Mouse (Mus musculus) kidney, embryonic 14.5 days (tissue): Measurements from ENCODE around the gene Mrpl12. TPM values are rescaled to one million over a fixed set of nuclear protein-coding genes. Genes with fewer than 3 reads are reported as not detected.

Source experiments
- ATAC-seq: fragments of 200-750 bp; cut with Nextera tagmentation; 2 replicates; pipeline ENCODE4 v1.8.0; 2017; ENCODE audit warnings: moderate number of reproducible peaks, mild to moderate bottlenecking, moderate TSS enrichment, moderate library complexity; ENCODE audit not compliant: low FRiP score, low TSS enrichment
- H3K27ac ChIP-seq: fragments of 300-500 bp; sonication (generic); 2 replicates; pipeline ENCODE4 v1.5.1; 2014; ENCODE audit warnings: low read depth, mild to moderate bottlenecking, low read length, moderate library complexity, mixed read lengths
- H3K27me3 ChIP-seq: fragments of 300-500 bp; sonication (generic); 2 replicates; pipeline ENCODE4 v1.6.1; 2014; ENCODE audit warnings: mild to moderate bottlenecking, low read length; ENCODE audit not compliant: control insufficient read depth, insufficient read depth
- H3K36me3 ChIP-seq: fragments of 300-500 bp; sonication (generic); 2 replicates; pipeline ENCODE4 v1.6.1; 2014; ENCODE audit warnings: low read length, mixed read lengths; ENCODE audit not compliant: control insufficient read depth, insufficient read depth
- H3K4me1 ChIP-seq: fragments of 300-500 bp; sonication (generic); 2 replicates; pipeline ENCODE4 v1.6.1; 2014; ENCODE audit warnings: low read length, mixed read lengths; ENCODE audit not compliant: control insufficient read depth, insufficient read depth
- H3K4me2 ChIP-seq: fragments of 300-500 bp; sonication (generic); replicated peaks from 2 replicates; pipeline ENCODE4 v1.6.1; 2014; ENCODE audit warnings: low read depth, mild to moderate bottlenecking, low read length
- H3K4me3 ChIP-seq: fragments of 300-500 bp; sonication (generic); 2 replicates; pipeline ENCODE4 v1.5.1; 2014; ENCODE audit warnings: mild to moderate bottlenecking, low read length
- H3K9ac ChIP-seq: fragments of 300-500 bp; sonication (generic); 2 replicates; pipeline ENCODE4 v1.6.1; 2014; ENCODE audit warnings: low read depth, mild to moderate bottlenecking, low read length, moderate library complexity
- H3K9me3 ChIP-seq: fragments of 300-500 bp; sonication (generic); 2 replicates; pipeline ENCODE4 v1.6.1; 2016; ENCODE audit warnings: low read length; ENCODE audit not compliant: control insufficient read depth
- WGBS: fragments of 180-500 bp; shearing (Covaris S2); extraction: QIAGEN DNeasy Blood & Tissue Kit; methylation state at CpG from one replicate; pipeline ENCODE4 v1.1.7; 2014; 5-methylcytosine and 5-hydroxymethylcytosine counted together
- polyA plus RNA-seq: library from polyadenylated mRNA; unstranded; fragments of >200 nt; fragmentation: Nextera tagmentation; extraction: Ambion mirVana; gene quantifications from 2 replicates; pipeline ENCODE4 v1.2.1, GENCODE M21; 2014

Mrpl12 gene
- polyA plus RNA-seq, 1 experiment from 2014 or later: 176 TPM

GRCm38 (mm10) chr11:120452246-120452645 lies 32.2 kb upstream of the Mrpl12 start:
- 70% methylated on average over 3 of the region's 3 CpGs for WGBS

DNA sequence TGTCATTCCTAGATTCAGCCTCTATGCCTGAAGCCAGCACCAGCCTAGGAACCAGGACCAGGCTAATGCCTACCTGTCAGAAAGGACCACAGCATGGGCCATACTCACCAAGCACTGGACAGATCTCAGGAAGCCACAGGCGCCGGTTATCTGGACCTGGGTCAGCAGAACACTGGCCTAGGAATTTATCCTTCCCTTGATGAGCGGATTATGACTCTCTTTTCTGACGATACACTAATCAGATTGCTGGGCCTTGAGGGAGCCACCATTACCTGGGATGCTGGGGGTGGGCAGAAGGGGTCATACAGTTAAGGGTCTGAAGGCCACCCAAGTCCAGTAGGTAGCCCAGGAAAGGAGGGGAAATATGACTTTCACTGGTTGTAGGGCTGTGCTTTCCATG lies 31.1 kb upstream of the Mrpl12 start, which contains the start of gene Pde6g:
Gene Pde6g (minus strand): TSS at position 195 of the 400 bp plus-strand sequence.
- Histone ChIP-seq H3K36me3 (no peaks in the 10 kb centered on the region; the same call in 1 of the 2 replicates), H3K27ac (no peak within 1 kb of the TSS), H3K4me1 (peaks cover 4% of the 10 kb centered on the region; the same call in 1 of the 2 replicates), H3K9ac (no peak within 1 kb of the TSS), H3K27me3 (no peaks in the 10 kb centered on the region), H3K4me3 (no peak within 1 kb of the TSS), H3K4me2 (no peak within 1 kb of the TSS), H3K9me3 (no peaks in the 10 kb centered on the region)
- no peak for ATAC-seq
- 89% methylated on average over 4 of the region's 4 CpGs for WGBS

More at GRCm38 (mm10) chr11:120452246-120452645, 32.2 kb upstream of the Mrpl12 start:
- Histone ChIP-seq H3K4me2 (no peak overlapping the region), H3K9ac (no peak overlapping the region), H3K9me3 (no peaks in the 10 kb centered on the region), H3K36me3 (no peaks in the 10 kb centered on the region; the same call in 1 of the 2 replicates), H3K4me1 (peaks cover 4% of the 10 kb centered on the region; the same call in 1 of the 2 replicates), H3K27ac (no peak overlapping the region), H3K27me3 (no peaks in the 10 kb centered on the region), H3K4me3 (no peak overlapping the region)
- no peak for ATAC-seq

- 90% methylated on average over 4 of the region's 4 CpGs for WGBS
- no peak overlapping the region for H3K9ac ChIP-seq
These were observed 29.4 kb upstream of the Mrpl12 start for GRCm38 (mm10) chr11:120454965-120455364.

DNA sequence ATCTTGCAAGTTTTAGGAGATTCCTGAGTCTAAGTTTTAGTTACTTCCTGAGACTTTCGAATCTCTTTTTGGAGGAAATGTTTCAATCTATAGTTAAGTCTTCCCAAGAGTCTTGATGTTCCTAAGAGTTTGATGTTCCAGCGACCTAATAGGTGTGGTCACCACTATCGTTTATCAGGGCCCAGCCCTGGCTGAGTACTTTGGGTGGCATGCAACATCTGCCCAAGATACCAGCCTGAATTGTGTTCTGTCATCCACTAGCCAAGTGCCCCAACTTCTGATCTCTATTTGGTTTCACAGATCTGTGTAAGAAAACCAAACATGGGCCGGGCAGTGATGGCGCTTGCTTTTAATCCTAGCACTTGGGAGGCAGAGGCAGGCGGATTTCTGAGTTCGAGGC lies 29.0 kb upstream of the Mrpl12 start:
- H3K27ac ChIP-seq: no peak overlapping the region
- no peaks in the 10 kb centered on the region for H3K27me3 ChIP-seq
- no peaks in the 10 kb centered on the region for H3K9me3 ChIP-seq
- no peak overlapping the region for H3K4me2 ChIP-seq
- H3K36me3 ChIP-seq: peaks cover 9% of the 10 kb centered on the region
- H3K4me3 ChIP-seq: no peak overlapping the region
- 92% methylated on average over 7 of the region's 7 CpGs for WGBS
- peaks cover 10% of the 10 kb centered on the region; the same call in 1 of the 2 replicates for H3K4me1 ChIP-seq
- no peak for ATAC-seq
- H3K9ac ChIP-seq: no peak overlapping the region

More at GRCm38 (mm10) chr11:120454965-120455364, 29.4 kb upstream of the Mrpl12 start:
- Histone ChIP-seq H3K36me3 (peaks cover 7% of the 10 kb centered on the region), H3K4me2 (no peak overlapping the region), H3K27me3 (no peaks in the 10 kb centered on the region), H3K4me1 (peaks cover 10% of the 10 kb centered on the region; the same call in 1 of the 2 replicates), H3K9me3 (no peaks in the 10 kb centered on the region), H3K4me3 (no peak overlapping the region), H3K27ac (no peak overlapping the region)
- ATAC-seq: no peak

DNA sequence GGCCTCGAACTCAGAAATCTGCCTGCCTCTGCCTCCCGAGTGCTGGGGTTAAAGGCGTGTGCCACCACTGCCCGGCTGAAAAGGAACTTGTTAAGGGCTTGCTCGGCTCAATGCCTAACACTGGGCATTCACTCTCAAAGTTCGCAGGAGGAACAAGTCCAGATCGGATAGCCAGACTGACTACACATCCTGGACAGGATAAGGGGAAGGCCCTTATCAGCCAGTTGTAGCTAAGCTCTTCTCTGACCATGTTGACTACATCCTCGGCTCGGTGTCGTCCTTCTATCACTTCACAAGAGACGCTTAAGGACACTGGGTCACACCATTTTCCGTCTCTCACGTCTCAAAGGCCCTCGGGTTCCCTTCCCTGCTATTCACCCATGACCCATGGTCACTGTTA lies 27.0 kb upstream of the Mrpl12 start:
- Histone ChIP-seq H3K36me3 (peaks cover 27% of the 10 kb centered on the region), H3K9me3 (no peaks in the 10 kb centered on the region), H3K27ac (peak overlapping the region; percentile 68; the same call in 1 of the 2 replicates), H3K4me1 (peaks cover 10% of the 10 kb centered on the region; the same call in 1 of the 2 replicates), H3K27me3 (no peaks in the 10 kb centered on the region), H3K4me2 (peak overlapping the region; percentile 93), H3K4me3 (peak overlapping the region; percentile 86), H3K9ac (peak overlapping the region; percentile 89)
- 0 out of 2 replicates have a peak, but pooled peaks have one; percentile 8 for ATAC-seq
- WGBS: 32% methylated on average over 14 of the region's 14 CpGs

DNA sequence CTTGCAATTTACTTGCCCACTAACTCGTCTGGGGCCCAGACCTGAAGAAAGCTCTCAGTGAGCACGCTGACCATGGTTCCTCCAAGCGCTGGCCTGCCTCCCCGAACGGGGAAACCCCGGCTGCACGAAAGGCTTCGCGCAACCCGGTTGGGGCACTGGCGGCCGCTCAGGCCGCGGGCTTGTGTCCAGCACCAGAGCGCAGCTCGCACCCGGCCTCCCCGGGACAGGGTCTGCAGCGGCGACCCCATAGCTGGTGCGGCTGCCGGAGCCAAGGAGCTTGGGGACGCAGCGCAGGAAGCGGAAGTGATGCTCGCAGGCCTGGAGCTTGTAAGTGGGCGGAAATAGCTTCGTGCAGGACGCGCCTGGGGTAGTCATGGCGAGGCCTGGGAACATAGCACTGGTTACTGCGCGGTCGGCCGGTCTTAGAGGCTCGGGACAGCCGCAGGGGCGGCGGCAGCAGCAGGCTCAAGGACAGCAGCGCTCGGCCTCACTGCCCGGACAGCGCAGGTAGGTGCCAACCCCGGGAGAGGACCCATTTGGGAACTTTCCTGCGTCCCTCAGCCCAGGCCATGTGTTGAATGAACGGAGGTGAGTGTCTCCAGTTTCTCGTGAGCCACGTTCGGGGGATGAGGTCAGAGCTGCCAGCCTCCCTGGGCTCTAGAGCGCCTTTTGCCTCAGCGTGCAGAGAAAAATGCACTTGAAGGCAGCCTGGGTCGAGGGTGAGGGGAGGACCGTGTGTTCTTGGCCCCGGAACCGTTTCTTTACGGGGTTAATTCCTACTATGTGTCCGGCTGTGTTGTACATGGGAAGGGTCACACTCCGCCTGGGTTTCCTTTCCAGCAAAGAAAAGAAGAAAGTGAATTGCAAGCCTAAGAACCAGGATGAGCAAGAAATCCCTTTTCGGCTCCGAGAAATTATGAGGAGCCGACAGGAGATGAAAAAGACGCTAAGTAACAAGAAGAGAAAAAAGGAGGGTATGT lies 26.4 kb upstream of the Mrpl12 start, which contains the start of the genes Oxld1 and Ccdc137:
Gene Oxld1 (minus strand): TSS at position 297 of the 980 bp plus-strand sequence.
Gene Ccdc137 (plus strand): TSS at position 344 of the 980 bp plus-strand sequence.
- Histone ChIP-seq H3K4me2 (peak within 1 kb of the TSS; percentile 93), H3K27me3 (no peaks in the 10 kb centered on the region), H3K9ac (peak within 1 kb of the TSS; percentile 89), H3K9me3 (no peaks in the 10 kb centered on the region), H3K36me3 (peaks cover 30% of the 10 kb centered on the region), H3K4me3 (peak within 1 kb of the TSS; percentile 86), H3K4me1 (peaks cover 10% of the 10 kb centered on the region; the same call in 1 of the 2 replicates), H3K27ac (peak within 1 kb of the TSS; percentile 68)
- ATAC-seq: peak; percentile 89
- WGBS: 4% methylated on average over 61 of the region's 62 CpGs

GRCm38 (mm10) chr11:120458847-120459597 lies 25.4 kb upstream of the Mrpl12 start:
- 75% methylated on average over 6 of the region's 6 CpGs for WGBS
- ATAC-seq: no peak
- Histone ChIP-seq H3K36me3 (peaks cover 37% of the 10 kb centered on the region), H3K9me3 (no peaks in the 10 kb centered on the region), H3K27ac (no peak overlapping the region), H3K4me2 (peak overlapping the region; percentile 93), H3K4me3 (peak overlapping the region; percentile 86), H3K4me1 (peaks cover 10% of the 10 kb centered on the region; the same call in 1 of the 2 replicates), H3K9ac (peak overlapping the region; percentile 89), H3K27me3 (no peaks in the 10 kb centered on the region)

- ATAC-seq: no peak
- no peak overlapping the region for H3K9ac ChIP-seq
These were observed 20.9 kb upstream of the Mrpl12 start for GRCm38 (mm10) chr11:120463536-120463935.

More at GRCm38 (mm10) chr11:120463536-120463935, 20.9 kb upstream of the Mrpl12 start:
- 96% methylated on average over 2 of the region's 2 CpGs for WGBS
- Histone ChIP-seq H3K36me3 (peaks cover 52% of the 10 kb centered on the region), H3K9me3 (no peaks in the 10 kb centered on the region), H3K4me2 (no peak overlapping the region), H3K27me3 (no peaks in the 10 kb centered on the region), H3K4me1 (peaks cover 20% of the 10 kb centered on the region), H3K27ac (no peak overlapping the region), H3K4me3 (no peak overlapping the region)
